Mouse (Mus musculus): ENCODE data around the gene Fam107b.

Gene Fam107b

GRCm38 (mm10) chr2:3570186-3570585 is at the start of gene Fam107b:
Gene Fam107b, plus strand, starts transcription at chr2:3570488.
- DNase-seq, result no peak

- DNase-seq, result no peak
These were observed 47.7 kb upstream of the Fam107b start for GRCm38 (mm10) chr2:3522558-3522957.

GRCm38 (mm10) chr2:3526288-3526687 is 44.0 kb upstream of the Fam107b start:
- DNase-seq, result no peak

GRCm38 (mm10) chr2:3541307-3542079 is 28.8 kb upstream of the Fam107b start:
- DNase-seq, result no peak

- no peak for DNase-seq
These were observed 24.2 kb upstream of the Fam107b start for GRCm38 (mm10) chr2:3546055-3546454.

GRCm38 (mm10) chr2:3546588-3546987 is 23.7 kb upstream of the Fam107b start:
- peak; percentile 38 for DNase-seq

GRCm38 (mm10) chr2:3570606-3571005 is 318 bp downstream of the Fam107b start:
- DNase-seq, result no peak

GRCm38 (mm10) chr2:3573883-3574282 is 3.6 kb downstream of the Fam107b start:
- DNase-seq, result no peak

- no peak for DNase-seq
These were observed 4.9 kb downstream of the Fam107b start for GRCm38 (mm10) chr2:3575140-3575539.

GRCm38 (mm10) chr2:3576346-3576745 is 6.1 kb downstream of the Fam107b start:
- DNase-seq, result no peak

- DNase-seq, result no peak
These were observed 6.9 kb downstream of the Fam107b start for GRCm38 (mm10) chr2:3577216-3577615.

- no peak for DNase-seq
These were observed 8.1 kb downstream of the Fam107b start for GRCm38 (mm10) chr2:3578180-3578902.

GRCm38 (mm10) chr2:3579316-3579902 is 9.1 kb downstream of the Fam107b start:
- DNase-seq, result no peak

GRCm38 (mm10) chr2:3582830-3583229 is 12.5 kb downstream of the Fam107b start:
- DNase-seq, result no peak

GRCm38 (mm10) chr2:3585231-3585783 is 15.0 kb downstream of the Fam107b start:
- no peak for DNase-seq

GRCm38 (mm10) chr2:3590086-3590915 is 20.0 kb downstream of the Fam107b start:
- no peak for DNase-seq

GRCm38 (mm10) chr2:3590916-3591197 is 20.6 kb downstream of the Fam107b start:
- DNase-seq, result no peak

- no peak for DNase-seq
These were observed 24.5 kb downstream of the Fam107b start for GRCm38 (mm10) chr2:3594663-3595318.

GRCm38 (mm10) chr2:3600421-3600820 is 30.1 kb downstream of the Fam107b start:
- no peak for DNase-seq

GRCm38 (mm10) chr2:3602599-3602998 is 32.3 kb downstream of the Fam107b start:
- DNase-seq, result no peak

GRCm38 (mm10) chr2:3603181-3603580 is 32.9 kb downstream of the Fam107b start:
- no peak for DNase-seq
